Mouse (Mus musculus) E14TG2a.4 (cell line): ENCODE measurements around the gene Pik3r3.

Experiments
- H3K27me3 ChIP-seq: 2 replicates; pipeline ENCODE4 v1.6.1; 2014; ENCODE audit warnings: low read length, control low read depth; ENCODE audit not compliant: insufficient read depth
- H3K36me3 ChIP-seq: 2 replicates; pipeline ENCODE4 v1.6.1; 2014; ENCODE audit warnings: low read length, control low read depth; ENCODE audit not compliant: insufficient read depth
- H3K4me1 ChIP-seq: replicated peaks from 2 replicates; pipeline ENCODE4 v1.6.1; 2014; ENCODE audit warnings: low read depth, low read length, control low read depth
- H3K4me3 ChIP-seq: replicated peaks from 2 replicates; pipeline ENCODE4 v1.5.1; 2014; ENCODE audit warnings: mild to moderate bottlenecking, low read length
- H3K9me3 ChIP-seq: 2 replicates; pipeline ENCODE4 v1.6.1; 2014; ENCODE audit warnings: low read length, control low read depth
- CTCF ChIP-seq: conservative IDR thresholded peaks from 2 replicates; pipeline ENCODE4 v1.5.1; 2014; ENCODE audit warnings: low read length
- NANOG ChIP-seq: IDR thresholded peaks from 2 replicates; pipeline ENCODE4 v1.6.1; 2014; ENCODE audit warnings: borderline replicate concordance, low read length, mixed read lengths
- POU5F1 ChIP-seq: IDR thresholded peaks from 2 replicates; pipeline ENCODE4 v1.6.1; 2014; ENCODE audit warnings: low read length, borderline replicate concordance

The Pik3r3 gene

GRCm38 (mm10) chr4:116317575-116317974, 96.2 kb downstream of the Pik3r3 start:
- Histone ChIP-seq H3K36me3 (peaks cover 95% of the 10 kb centered on the region), H3K4me1 (no peaks in the 10 kb centered on the region), H3K9me3 (no peaks in the 10 kb centered on the region), H3K27me3 (no peaks in the 10 kb centered on the region), H3K4me3 (no peak overlapping the region)
- TF ChIP-seq NANOG (no peak), CTCF (no peak), POU5F1 (no peak)

- Histone ChIP-seq H3K4me3 (no peak overlapping the region), H3K4me1 (no peaks in the 10 kb centered on the region), H3K9me3 (no peaks in the 10 kb centered on the region), H3K36me3 (peaks cover 79% of the 10 kb centered on the region), H3K27me3 (no peaks in the 10 kb centered on the region)
- TF ChIP-seq CTCF (no peak), NANOG (no peak)
Measured at GRCm38 (mm10) chr4:116322127-116322526, 100.7 kb downstream of the Pik3r3 start.

- Histone ChIP-seq H3K4me1 (no peaks in the 10 kb centered on the region), H3K9me3 (no peaks in the 10 kb centered on the region), H3K4me3 (no peak overlapping the region), H3K36me3 (peaks cover 48% of the 10 kb centered on the region), H3K27me3 (no peaks in the 10 kb centered on the region)
- no peak for TF ChIP-seq POU5F1
- TF ChIP-seq CTCF: no peak
Measured at GRCm38 (mm10) chr4:116329256-116329655, 107.8 kb downstream of the Pik3r3 start.

- no peak overlapping the region for H3K4me3 ChIP-seq
- TF ChIP-seq POU5F1 (no peak), NANOG (no peak), CTCF (no peak)
- H3K27me3 ChIP-seq: no peaks in the 10 kb centered on the region
- H3K9me3 ChIP-seq: no peaks in the 10 kb centered on the region
- peaks cover 7% of the 10 kb centered on the region; the same call in 1 of the 2 replicates for H3K36me3 ChIP-seq
- H3K4me1 ChIP-seq: no peaks in the 10 kb centered on the region
Measured at GRCm38 (mm10) chr4:116336294-116336693, 114.9 kb downstream of the Pik3r3 start.

- no peak overlapping the region for H3K4me3 ChIP-seq
- no peaks in the 10 kb centered on the region for H3K9me3 ChIP-seq
- H3K27me3 ChIP-seq: no peaks in the 10 kb centered on the region
- TF ChIP-seq CTCF: peak; percentile 44
- TF ChIP-seq POU5F1: no peak
- H3K4me1 ChIP-seq: no peaks in the 10 kb centered on the region
- no peaks in the 10 kb centered on the region for H3K36me3 ChIP-seq
Measured at GRCm38 (mm10) chr4:116342119-116342518, 120.7 kb downstream of the Pik3r3 start.

- H3K27me3 ChIP-seq: no peaks in the 10 kb centered on the region
- no peak for TF ChIP-seq NANOG
- no peak for TF ChIP-seq CTCF
- TF ChIP-seq POU5F1: no peak
- 0 out of 2 replicates have a peak, but pooled peaks cover 9% of the 10 kb centered on the region for H3K36me3 ChIP-seq
- H3K4me1 ChIP-seq: no peaks in the 10 kb centered on the region
- H3K4me3 ChIP-seq: no peak overlapping the region
- no peaks in the 10 kb centered on the region for H3K9me3 ChIP-seq
Measured at GRCm38 (mm10) chr4:116352496-116352895, 131.1 kb downstream of the Pik3r3 start.
